Mouse (Mus musculus): Measurements from ENCODE around the gene Ppp1r9a.

- TF ChIP-seq CTCF (IDR thresholded peaks at IDR 0.05; ENCODE audit: borderline replicate concordance, extremely low read depth, insufficient read depth, insufficient read length) (no peak), POLR2A (IDR thresholded peaks at IDR 0.05; ENCODE audit: borderline replicate concordance, extremely low read depth, insufficient read depth, insufficient read length, poor library complexity, severe bottlenecking) (no peak)
Measured at GRCm38 (mm10) chr6:4978249-4978648, 75.5 kb downstream of the Ppp1r9a start.
